Mouse (Mus musculus): Measurements from ENCODE around the gene Reps1. TPM values are rescaled to one million over a fixed set of nuclear protein-coding genes. Genes with fewer than 3 reads are reported as not detected.

The Reps1 gene
- total and polyA plus RNA-seq, 3 experiments: 37.6 to 124 (median 45.8) TPM

DNA sequence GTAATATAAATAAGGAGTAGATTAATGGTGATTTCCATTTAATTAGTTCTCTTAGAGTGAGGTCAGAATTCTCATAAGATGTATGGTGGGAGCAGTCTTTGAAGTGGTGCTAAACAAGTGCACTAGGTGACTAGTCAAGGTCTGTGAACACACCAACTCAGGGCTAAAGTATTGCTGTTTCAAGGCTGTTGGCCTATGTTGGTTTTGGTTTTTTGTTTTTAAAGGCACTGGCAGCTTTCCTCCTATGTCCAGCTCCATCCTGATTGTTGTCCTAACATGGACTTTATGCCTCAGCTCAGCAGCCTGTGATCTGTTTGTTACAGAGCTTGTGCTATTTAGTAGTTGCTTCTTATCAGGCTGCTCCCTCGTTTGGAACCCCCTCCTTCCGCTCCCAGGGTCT, 13.2 kb downstream of the Reps1 start:
- Histone ChIP-seq H3K4me3 (ENCODE audit: low read depth, low read length) (no peak overlapping the region), H3K4me1 (ENCODE audit: insufficient read depth, low read depth, low read length) (peaks cover 8% of the 10 kb centered on the region; the same call in 1 of the 2 replicates), H3K9me3 (replicated peaks) (no peaks in the 10 kb centered on the region), H3K36me3 (replicated peaks) (peaks cover 25% of the 10 kb centered on the region), H3K27me3 (ENCODE audit: insufficient read depth, low read length) (no peaks in the 10 kb centered on the region)
- TF ChIP-seq GATA1 (IDR thresholded peaks at IDR 0.05; ENCODE audit: borderline replicate concordance, low read length) (no peak), TAL1 (conservative IDR thresholded peaks at IDR 0.05; ENCODE audit: low read depth, low read length) (no peak), GATA2 (IDR thresholded peaks at IDR 0.05; ENCODE audit: borderline replicate concordance, low read depth, low read length) (no peak), POLR2AphosphoS5 (IDR thresholded peaks at IDR 0.05; ENCODE audit: insufficient replicate concordance, low read depth, low read length) (no peak), CTCF (IDR thresholded peaks at IDR 0.05; ENCODE audit: low read depth, low read length) (no peak)
- DNase-seq (ENCODE audit: low spot score): no peak
- no peak for ATAC-seq (ENCODE audit: extremely low read depth, insufficient number of reproducible peaks, low FRiP score, poor library complexity, severe bottlenecking)

DNA sequence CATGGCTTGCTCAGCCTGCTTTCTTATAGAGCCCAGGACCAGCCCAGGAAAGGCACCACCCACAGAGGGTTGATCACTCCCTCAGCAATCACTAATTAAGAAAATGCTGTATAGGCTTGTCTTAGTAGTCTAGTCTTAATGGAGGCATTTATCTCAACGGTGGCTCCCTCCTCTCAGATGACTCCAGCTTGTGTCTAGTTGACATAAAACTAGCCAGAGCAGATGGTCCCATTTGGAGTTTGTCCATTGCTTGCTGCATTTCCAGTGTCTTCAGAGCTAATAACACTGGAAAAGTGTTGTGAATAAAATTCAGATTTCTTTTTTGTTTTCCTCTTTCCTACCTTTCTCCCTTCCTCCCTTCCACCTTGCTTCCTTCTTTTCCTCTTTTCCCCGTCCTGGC, 13.9 kb downstream of the Reps1 start:
- Histone ChIP-seq H3K9me3 (replicated peaks) (no peaks in the 10 kb centered on the region), H3K36me3 (replicated peaks) (peaks cover 25% of the 10 kb centered on the region), H3K27me3 (ENCODE audit: insufficient read depth, low read length) (no peaks in the 10 kb centered on the region), H3K4me1 (ENCODE audit: insufficient read depth, low read depth, low read length) (peaks cover 8% of the 10 kb centered on the region; the same call in 1 of the 2 replicates), H3K4me3 (ENCODE audit: low read depth, low read length) (no peak overlapping the region)
- DNase-seq (ENCODE audit: low spot score) (no peak), ATAC-seq (ENCODE audit: extremely low read depth, insufficient number of reproducible peaks, low FRiP score, poor library complexity, severe bottlenecking) (no peak)
- TF ChIP-seq POLR2AphosphoS5 (IDR thresholded peaks at IDR 0.05; ENCODE audit: insufficient replicate concordance, low read depth, low read length) (no peak), GATA1 (IDR thresholded peaks at IDR 0.05; ENCODE audit: borderline replicate concordance, low read length) (no peak), TAL1 (conservative IDR thresholded peaks at IDR 0.05; ENCODE audit: low read depth, low read length) (no peak), GATA2 (IDR thresholded peaks at IDR 0.05; ENCODE audit: borderline replicate concordance, low read depth, low read length) (no peak), CTCF (IDR thresholded peaks at IDR 0.05; ENCODE audit: low read depth, low read length) (no peak)

DNA sequence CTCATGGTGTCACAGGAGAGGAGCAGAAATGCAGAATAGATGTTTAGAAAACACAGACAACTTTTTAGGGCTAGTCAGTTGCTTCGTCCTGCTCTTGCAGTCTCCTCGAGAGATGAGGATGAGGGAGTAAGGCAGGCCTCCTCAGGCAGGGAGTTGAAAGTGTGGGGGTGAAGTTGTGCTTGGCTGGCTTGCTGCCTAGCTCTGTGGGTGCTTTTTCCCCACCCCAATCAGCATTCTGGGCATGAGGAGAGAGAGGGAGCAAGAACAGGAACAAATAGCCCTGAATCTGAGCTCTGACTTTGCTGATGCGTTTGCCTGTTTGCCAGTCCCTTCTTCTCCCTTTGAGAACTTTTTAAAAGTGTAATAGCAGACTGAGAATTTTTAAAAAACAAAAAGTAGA, 14.5 kb downstream of the Reps1 start:
- no peak for DNase-seq (ENCODE audit: low spot score)
- ATAC-seq (ENCODE audit: extremely low read depth, insufficient number of reproducible peaks, low FRiP score, poor library complexity, severe bottlenecking): no peak
- H3K27me3 ChIP-seq (ENCODE audit: insufficient read depth, low read length): no peaks in the 10 kb centered on the region
- H3K4me1 ChIP-seq (ENCODE audit: insufficient read depth, low read depth, low read length): peaks cover 8% of the 10 kb centered on the region; the same call in 1 of the 2 replicates
- H3K36me3 ChIP-seq (replicated peaks): peaks cover 20% of the 10 kb centered on the region
- H3K4me3 ChIP-seq (ENCODE audit: low read depth, low read length): no peak overlapping the region
- TF ChIP-seq TAL1 (conservative IDR thresholded peaks at IDR 0.05; ENCODE audit: low read depth, low read length): no peak
- TF ChIP-seq GATA1 (IDR thresholded peaks at IDR 0.05; ENCODE audit: borderline replicate concordance, low read length): no peak
- no peak for TF ChIP-seq CTCF (IDR thresholded peaks at IDR 0.05; ENCODE audit: low read depth, low read length)
- TF ChIP-seq GATA2 (IDR thresholded peaks at IDR 0.05; ENCODE audit: borderline replicate concordance, low read depth, low read length): no peak
- TF ChIP-seq POLR2AphosphoS5 (IDR thresholded peaks at IDR 0.05; ENCODE audit: insufficient replicate concordance, low read depth, low read length): no peak
- H3K9me3 ChIP-seq (replicated peaks): no peaks in the 10 kb centered on the region

DNA sequence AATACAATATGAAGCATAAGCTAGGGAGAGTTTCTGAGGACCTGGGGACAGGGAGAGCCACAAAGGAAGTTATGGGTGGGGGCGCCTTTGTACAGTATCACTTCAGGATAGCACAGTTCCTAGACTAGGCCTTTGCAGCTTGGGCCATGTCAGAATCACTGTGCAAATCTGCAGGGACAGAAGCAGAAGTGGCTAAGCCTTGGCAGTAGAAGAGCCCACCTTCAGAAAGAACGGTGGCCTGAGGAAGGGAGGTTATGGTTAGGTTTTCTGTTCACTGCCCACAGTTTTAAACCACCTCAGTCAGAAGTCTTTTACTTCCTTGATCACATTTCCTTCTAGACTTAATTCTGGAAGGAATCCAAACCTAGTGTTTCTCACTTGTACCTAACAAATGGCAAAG, 15.0 kb downstream of the Reps1 start:
- DNase-seq (ENCODE audit: low spot score): no peak
- H3K27me3 ChIP-seq (ENCODE audit: insufficient read depth, low read length): no peaks in the 10 kb centered on the region
- no peak overlapping the region for H3K4me3 ChIP-seq (ENCODE audit: low read depth, low read length)
- peaks cover 8% of the 10 kb centered on the region; the same call in 1 of the 2 replicates for H3K4me1 ChIP-seq (ENCODE audit: insufficient read depth, low read depth, low read length)
- ATAC-seq (ENCODE audit: extremely low read depth, insufficient number of reproducible peaks, low FRiP score, poor library complexity, severe bottlenecking): no peak
- TF ChIP-seq GATA2 (IDR thresholded peaks at IDR 0.05; ENCODE audit: borderline replicate concordance, low read depth, low read length) (no peak), TAL1 (conservative IDR thresholded peaks at IDR 0.05; ENCODE audit: low read depth, low read length) (no peak), POLR2AphosphoS5 (IDR thresholded peaks at IDR 0.05; ENCODE audit: insufficient replicate concordance, low read depth, low read length) (no peak), CTCF (IDR thresholded peaks at IDR 0.05; ENCODE audit: low read depth, low read length) (no peak), GATA1 (IDR thresholded peaks at IDR 0.05; ENCODE audit: borderline replicate concordance, low read length) (no peak)
- H3K9me3 ChIP-seq (replicated peaks): no peaks in the 10 kb centered on the region
- H3K36me3 ChIP-seq (replicated peaks): peaks cover 18% of the 10 kb centered on the region

- ATAC-seq (ENCODE audit: extremely low read depth, insufficient number of reproducible peaks, low FRiP score, poor library complexity, severe bottlenecking) (no peak), DNase-seq (ENCODE audit: low spot score) (no peak)
- H3K9me3 ChIP-seq (replicated peaks): no peaks in the 10 kb centered on the region
- no peak overlapping the region for H3K4me3 ChIP-seq (ENCODE audit: low read depth, low read length)
- TF ChIP-seq POLR2AphosphoS5 (IDR thresholded peaks at IDR 0.05; ENCODE audit: insufficient replicate concordance, low read depth, low read length): no peak
- TF ChIP-seq GATA1 (IDR thresholded peaks at IDR 0.05; ENCODE audit: borderline replicate concordance, low read length): no peak
- no peak for TF ChIP-seq GATA2 (IDR thresholded peaks at IDR 0.05; ENCODE audit: borderline replicate concordance, low read depth, low read length)
- peaks cover 16% of the 10 kb centered on the region for H3K36me3 ChIP-seq (replicated peaks)
- 0 out of 2 replicates have a peak, but pooled peaks cover 5% of the 10 kb centered on the region for H3K4me1 ChIP-seq (ENCODE audit: insufficient read depth, low read depth, low read length)
- no peaks in the 10 kb centered on the region for H3K27me3 ChIP-seq (ENCODE audit: insufficient read depth, low read length)
Measured at GRCm38 (mm10) chr10:18072871-18073270, 17.2 kb downstream of the Reps1 start.

DNA sequence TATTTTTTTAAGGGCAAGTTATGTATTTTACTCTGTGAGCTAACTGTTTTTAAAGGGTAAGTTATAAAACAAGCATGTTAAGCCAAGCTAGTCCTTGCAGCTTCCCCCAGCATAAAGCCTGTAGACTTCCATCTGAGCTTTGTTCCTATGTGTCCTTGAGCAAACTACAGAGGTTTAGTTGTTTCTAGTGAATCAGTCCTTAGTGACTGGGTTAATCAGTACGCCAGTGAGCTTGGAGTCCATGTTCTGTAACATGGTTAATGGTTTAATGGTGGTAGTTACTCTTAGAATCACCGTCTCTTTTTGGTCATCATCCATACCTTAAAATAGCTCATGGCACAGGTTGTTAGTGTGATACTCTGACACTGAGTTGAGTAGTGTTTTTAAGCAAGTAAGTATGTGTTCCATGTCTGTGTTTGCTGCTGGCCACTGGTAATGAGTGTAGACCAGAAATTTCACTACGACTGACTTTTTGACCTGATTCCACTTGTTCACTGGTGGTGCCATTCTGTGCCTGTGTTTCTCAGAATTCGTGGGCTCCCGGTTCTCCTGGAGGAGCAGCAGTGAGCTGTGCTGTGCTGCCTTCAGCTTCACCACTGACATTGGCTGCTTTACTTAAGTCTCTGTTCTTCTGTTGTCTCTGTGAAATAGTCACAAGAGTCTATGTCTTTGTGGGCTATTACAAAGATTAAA, 18.9 kb downstream of the Reps1 start:
- ATAC-seq (ENCODE audit: extremely low read depth, insufficient number of reproducible peaks, low FRiP score, poor library complexity, severe bottlenecking) (no peak), DNase-seq (ENCODE audit: low spot score) (no peak)
- H3K9me3 ChIP-seq (replicated peaks): no peaks in the 10 kb centered on the region
- TF ChIP-seq GATA2 (IDR thresholded peaks at IDR 0.05; ENCODE audit: borderline replicate concordance, low read depth, low read length) (no peak), GATA1 (IDR thresholded peaks at IDR 0.05; ENCODE audit: borderline replicate concordance, low read length) (no peak), TAL1 (conservative IDR thresholded peaks at IDR 0.05; ENCODE audit: low read depth, low read length) (no peak), CTCF (IDR thresholded peaks at IDR 0.05; ENCODE audit: low read depth, low read length) (no peak), POLR2AphosphoS5 (IDR thresholded peaks at IDR 0.05; ENCODE audit: insufficient replicate concordance, low read depth, low read length) (no peak)
- H3K4me1 ChIP-seq (ENCODE audit: insufficient read depth, low read depth, low read length): no peaks in the 10 kb centered on the region
- H3K36me3 ChIP-seq (replicated peaks): peaks cover 13% of the 10 kb centered on the region
- no peak overlapping the region for H3K4me3 ChIP-seq (ENCODE audit: low read depth, low read length)
- H3K27me3 ChIP-seq (ENCODE audit: insufficient read depth, low read length): no peaks in the 10 kb centered on the region
